Comparison of ENCODE assay signal across 16 mouse cellular contexts in the genomic region with DNA sequence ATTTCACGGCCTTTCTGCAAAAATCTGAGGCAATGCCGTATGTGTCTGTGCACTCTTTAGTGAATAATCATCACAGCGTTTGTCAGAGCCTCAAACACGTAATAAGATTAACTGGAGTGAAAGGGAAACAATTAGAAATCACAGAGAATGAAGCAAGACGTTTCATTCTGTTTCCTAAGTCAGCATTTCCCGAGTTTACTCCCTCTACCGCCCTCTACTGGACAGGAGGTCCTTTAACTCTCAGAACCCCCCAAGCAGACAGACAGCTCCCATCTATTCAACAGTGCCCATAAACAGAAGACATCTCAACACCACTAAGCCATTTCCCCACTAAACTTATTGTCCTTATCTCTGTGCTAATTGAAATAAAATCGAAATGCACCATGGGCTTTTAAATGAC.
A peak's percentile ranks its signal among the peaks of the same experiment; 100 is the strongest.
DNase-seq lines count a peak whose midpoint lies in the region; ATAC-seq and TF ChIP-seq lines count a peak whose summit lies in the region.
"Had no signal": no experiment of that assay in that cellular context is flagged by ENCODE, and none has a peak within 500 bp of the region (broad histone marks: within the 10 kb centered on the region; RNA-seq: fewer than 3 reads in every experiment).

No protein-coding gene starts in this region.

- H3K27me3 ChIP-seq in liver, postnatal 0 days (ENCODE audit: insufficient read depth, low read length), result no peaks in the 10 kb centered on the region
- no peaks in the 10 kb centered on the region for H3K27me3 ChIP-seq in liver, embryonic 11.5 days (replicated peaks; ENCODE audit: control insufficient read depth, insufficient read depth, low read length)
- H3K27me3 ChIP-seq in E14TG2a.4 (ENCODE audit: insufficient read depth, low read length), result no peaks in the 10 kb centered on the region
- H3K27me3 ChIP-seq: forebrain, embryonic 12.5 days; intestine, embryonic 15.5 days; midbrain, embryonic 13.5 days; neural tube, embryonic 15.5 days; stomach, embryonic 15.5 days had no signal

- no peaks in the 10 kb centered on the region for H3K36me3 ChIP-seq in liver, postnatal 0 days (replicated peaks; ENCODE audit: insufficient read depth, low read length)
- H3K36me3 ChIP-seq in liver, embryonic 11.5 days (ENCODE audit: control insufficient read depth, insufficient read depth, low read length), result no peaks in the 10 kb centered on the region
- no peaks in the 10 kb centered on the region for H3K36me3 ChIP-seq in E14TG2a.4 (ENCODE audit: insufficient read depth, low read length)
- H3K36me3 ChIP-seq: forebrain, embryonic 12.5 days; intestine, embryonic 15.5 days; midbrain, embryonic 13.5 days; neural tube, embryonic 15.5 days; stomach, embryonic 15.5 days had no signal

- peak; percentile 27 for TF ChIP-seq CTCF in liver, postnatal 0 days (IDR thresholded peaks at IDR 0.05; ENCODE audit: low read depth)
- peak; percentile 30; the same call in 1 of the 2 replicates for TF ChIP-seq CTCF in E14TG2a.4 (conservative IDR thresholded peaks at IDR 0.05; ENCODE audit: low read length)

- no peak for DNase-seq in liver, postnatal 0 days
- DNase-seq in liver, embryonic 11.5 days (ENCODE audit: low spot score), result no peak
- peak; percentile 27 for DNase-seq in NIH3T3 (ENCODE audit: low read depth)
- peak; percentile 10 for DNase-seq in retina, embryonic 14.5 days (ENCODE audit: low spot score)
- DNase-seq in frontal cortex, postnatal 14 days (ENCODE audit: low spot score in 2 of 2), result no peak
- DNase-seq in adrenal gland, postnatal 14 days, result no peak
- DNase-seq: heart, adult 11 months; heart, postnatal 36 days; left cerebral cortex, postnatal 4 days had no signal

- no peak overlapping the region for H3K4me2 ChIP-seq in liver, postnatal 0 days (ENCODE audit: low read depth, low read length)
- no peak overlapping the region for H3K4me2 ChIP-seq in liver, embryonic 11.5 days
- H3K4me2 ChIP-seq: forebrain, embryonic 12.5 days; intestine, embryonic 15.5 days; midbrain, embryonic 13.5 days; neural tube, embryonic 15.5 days; stomach, embryonic 15.5 days had no signal

- no peak overlapping the region for H3K27ac ChIP-seq in liver, postnatal 0 days (ENCODE audit: low read depth)
- no peak overlapping the region for H3K27ac ChIP-seq in liver, embryonic 11.5 days (ENCODE audit: low read depth, low read length)
- H3K27ac ChIP-seq: forebrain, embryonic 12.5 days; intestine, embryonic 15.5 days; midbrain, embryonic 13.5 days; neural tube, embryonic 15.5 days; stomach, embryonic 15.5 days had no signal

- H3K4me1 ChIP-seq in liver, postnatal 0 days (ENCODE audit: insufficient read depth), result no peaks in the 10 kb centered on the region
- H3K4me1 ChIP-seq in liver, embryonic 11.5 days (replicated peaks; ENCODE audit: control insufficient read depth, insufficient read depth, low read length), result no peaks in the 10 kb centered on the region
- H3K4me1 ChIP-seq in E14TG2a.4 (replicated peaks; ENCODE audit: low read depth, low read length), result no peaks in the 10 kb centered on the region
- H3K4me1 ChIP-seq: forebrain, embryonic 12.5 days; intestine, embryonic 15.5 days; midbrain, embryonic 13.5 days; neural tube, embryonic 15.5 days; stomach, embryonic 15.5 days had no signal

- no peak overlapping the region for H3K4me3 ChIP-seq in liver, postnatal 0 days (ENCODE audit: low read depth, low read length)
- no peak overlapping the region for H3K4me3 ChIP-seq in liver, embryonic 11.5 days (ENCODE audit: low read depth, low read length)
- H3K4me3 ChIP-seq in E14TG2a.4 (replicated peaks; ENCODE audit: low read length), result no peak overlapping the region
- H3K4me3 ChIP-seq: forebrain, embryonic 12.5 days; intestine, embryonic 15.5 days; midbrain, embryonic 13.5 days; neural tube, embryonic 15.5 days; stomach, embryonic 15.5 days had no signal

- H3K9ac ChIP-seq in liver, postnatal 0 days (replicated peaks), result no peak overlapping the region
- H3K9ac ChIP-seq in liver, embryonic 11.5 days (ENCODE audit: low read depth, low read length), result no peak overlapping the region
- H3K9ac ChIP-seq: forebrain, embryonic 12.5 days; intestine, embryonic 15.5 days; midbrain, embryonic 13.5 days; neural tube, embryonic 15.5 days; stomach, embryonic 15.5 days had no signal

- ATAC-seq in liver, postnatal 0 days, result no peak
- ATAC-seq in liver, embryonic 11.5 days (replicated peaks; ENCODE audit: low FRiP score), result no peak
- ATAC-seq: intestine, embryonic 15.5 days; lung, postnatal 0 days; midbrain, embryonic 13.5 days had no signal

- 79% methylated on average over 8 of the region's 8 CpGs for WGBS in liver, postnatal 0 days (ENCODE audit: insufficient replicate concordance)
- 81% methylated on average over 8 of the region's 8 CpGs for WGBS in liver, embryonic 11.5 days

- TF ChIP-seq EP300 in liver, postnatal 0 days (IDR thresholded peaks at IDR 0.05; ENCODE audit: low read depth), result no peak

- no peaks in the 10 kb centered on the region for H3K9me3 ChIP-seq in liver, postnatal 0 days (ENCODE audit: low read length)
- H3K9me3 ChIP-seq in liver, embryonic 11.5 days (ENCODE audit: control insufficient read depth, low read length), result no peaks in the 10 kb centered on the region
- no peaks in the 10 kb centered on the region for H3K9me3 ChIP-seq in E14TG2a.4 (ENCODE audit: low read length)
- H3K9me3 ChIP-seq: forebrain, embryonic 12.5 days; intestine, embryonic 15.5 days; neural tube, embryonic 15.5 days; stomach, embryonic 15.5 days had no signal

Comparison
In these comparisons a context has a peak if more than half of its experiments do, and no peak if none do; other contexts are left out.
1. DNase-seq: peak in NIH3T3 (single experiment) and retina, embryonic 14.5 days (single experiment); none in liver, postnatal 0 days (single experiment), liver, embryonic 11.5 days (single experiment), frontal cortex, postnatal 14 days (0 of 2) and adrenal gland, postnatal 14 days (single experiment).